Mouse (Mus musculus): ENCODE data around the gene Sv2a.
"Not testable (repeated sequence)": the region's sequence is repeated elsewhere in the genome, so short reads cannot be mapped to it uniquely, and the experiment has no call there.

Sv2a gene

DNA sequence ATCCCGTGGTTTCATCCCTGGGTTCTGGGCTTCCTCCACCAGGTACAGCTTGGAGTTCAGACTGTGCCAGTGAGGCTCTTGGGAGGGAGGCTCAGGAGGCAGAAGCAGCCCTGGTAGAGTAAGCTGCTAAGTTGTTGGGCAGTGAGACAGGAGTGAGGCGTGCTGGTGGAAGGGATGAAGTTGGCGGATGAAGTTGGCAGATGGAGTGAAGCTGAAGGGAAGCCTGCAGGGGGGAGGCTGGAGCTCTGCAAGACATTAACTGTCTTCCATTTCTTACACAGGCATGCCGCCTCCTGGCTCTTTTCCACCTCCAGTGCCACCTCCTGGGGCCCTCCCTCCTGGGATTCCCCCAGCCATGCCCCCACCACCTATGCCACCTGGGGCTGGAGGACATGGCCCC is 6.9 kb upstream of the Sv2a start:
- not testable (repeated sequence) for DNase-seq (ENCODE audit: low read depth, low spot score)

DNA sequence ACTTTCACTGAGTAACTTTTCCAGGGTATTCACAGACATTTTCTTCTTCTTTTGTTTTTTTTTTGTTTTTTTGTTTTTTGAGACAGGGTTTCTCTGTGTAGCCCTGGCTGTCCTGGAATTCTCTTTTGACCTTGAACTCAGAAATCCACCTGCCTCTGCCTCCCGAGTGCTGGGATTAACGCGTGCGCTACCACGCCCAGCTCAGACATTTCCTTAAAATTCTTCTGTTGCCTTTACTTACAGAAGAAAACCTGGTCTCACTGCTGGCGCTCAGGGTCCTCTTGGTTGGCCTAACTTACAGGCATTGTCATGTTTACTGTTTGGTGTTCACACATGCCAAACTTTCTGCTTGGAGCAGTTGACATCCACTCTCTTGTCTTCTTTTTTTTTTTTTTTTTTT is 5.7 kb upstream of the Sv2a start:
- peak; percentile 90 for DNase-seq (ENCODE audit: low read depth, low spot score)

- DNase-seq (ENCODE audit: low read depth, low spot score): no peak
Observed at GRCm38 (mm10) chr3:96178427-96178826, 2.5 kb upstream of the Sv2a start.

DNA sequence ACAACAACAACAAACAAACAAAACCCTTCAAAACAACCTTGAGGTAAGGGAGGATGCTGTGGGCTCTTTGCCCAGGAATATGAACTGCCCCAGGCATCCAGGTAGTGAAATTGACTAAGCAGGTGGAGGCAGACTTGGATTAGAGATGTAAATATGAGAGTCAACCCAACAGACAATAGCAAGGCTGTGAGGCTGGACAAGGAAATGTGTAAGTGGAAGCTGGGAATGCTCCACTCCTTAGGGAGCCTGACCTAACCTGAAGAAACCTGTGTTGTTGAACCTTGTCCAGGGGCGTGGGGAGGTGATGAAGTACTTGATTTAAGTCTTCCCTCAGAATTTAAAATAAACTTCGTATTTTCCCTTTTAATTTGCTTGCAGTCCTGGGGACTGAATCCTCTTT is 2.0 kb upstream of the Sv2a start:
- DNase-seq (ENCODE audit: low read depth, low spot score): no peak

DNA sequence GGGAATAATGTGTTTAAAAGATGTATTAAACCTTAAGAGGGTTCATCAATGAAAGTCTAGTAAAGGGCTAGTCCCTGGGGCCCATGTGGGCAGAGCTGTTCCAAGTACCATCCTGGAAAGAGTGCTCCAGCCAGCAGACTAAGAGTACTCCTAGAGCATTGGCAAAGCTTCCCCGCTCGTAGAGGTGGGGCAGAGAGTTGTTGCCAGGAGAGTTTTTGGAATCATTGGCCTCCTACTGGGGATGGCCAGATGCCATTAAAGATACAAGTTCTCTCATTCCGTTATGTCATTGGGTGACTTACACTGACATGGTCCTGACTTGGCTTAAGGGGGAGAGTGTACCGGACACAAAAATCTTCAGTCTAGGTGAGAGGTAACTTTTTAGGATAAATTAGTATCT is 1.4 kb upstream of the Sv2a start:
- DNase-seq (ENCODE audit: low read depth, low spot score): no peak

GRCm38 (mm10) chr3:96181510-96182381 is 795 bp downstream of the Sv2a start:
- no peak for DNase-seq (ENCODE audit: low read depth, low spot score)

- DNase-seq (ENCODE audit: low read depth, low spot score): no peak
Observed at GRCm38 (mm10) chr3:96182382-96182776, 1.4 kb downstream of the Sv2a start.

- no peak for DNase-seq (ENCODE audit: low read depth, low spot score)
Observed at GRCm38 (mm10) chr3:96192977-96193376, 12.0 kb downstream of the Sv2a start.

GRCm38 (mm10) chr3:96194966-96195365 is 14.0 kb downstream of the Sv2a start:
- no peak for DNase-seq (ENCODE audit: low read depth, low spot score)

DNA sequence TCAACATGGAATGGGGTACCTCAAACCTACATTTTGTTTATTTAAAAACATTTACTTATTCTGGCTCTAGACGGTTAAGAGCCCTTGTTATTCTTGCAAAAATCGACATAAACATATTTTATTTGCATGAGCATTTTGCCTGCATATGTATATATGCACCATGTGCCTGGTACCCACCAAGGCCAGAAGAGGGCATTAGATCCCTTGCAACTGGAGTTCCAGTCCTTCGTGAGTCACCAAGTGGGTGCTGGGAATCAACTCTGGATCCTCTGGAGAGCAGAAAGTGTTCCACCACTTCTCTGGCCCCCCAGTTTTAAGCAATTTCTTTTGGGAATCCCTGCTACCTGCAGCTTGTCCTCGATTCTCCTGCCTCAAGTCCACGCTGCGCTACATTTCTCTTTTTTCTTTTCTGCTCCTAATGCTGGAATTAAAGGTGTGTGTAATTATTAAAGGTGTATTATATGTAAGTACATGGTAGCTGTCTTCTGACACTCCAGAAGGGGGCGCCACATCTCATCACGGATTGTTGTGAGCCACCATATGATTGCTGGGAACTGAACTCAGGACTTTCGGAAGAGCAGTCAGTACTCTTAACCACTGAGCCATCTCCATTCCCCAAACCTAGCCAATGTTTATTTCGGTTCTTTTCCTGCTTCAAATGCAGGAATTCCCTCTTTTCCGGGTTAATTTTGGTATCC is 14.8 kb downstream of the Sv2a start:
- DNase-seq (ENCODE audit: low read depth, low spot score): no peak

- peak; percentile 44 for DNase-seq (ENCODE audit: low read depth, low spot score)
Observed at GRCm38 (mm10) chr3:96196437-96197128, 15.6 kb downstream of the Sv2a start.

GRCm38 (mm10) chr3:96197129-96197749 is 16.3 kb downstream of the Sv2a start:
- DNase-seq (ENCODE audit: low read depth, low spot score): peak; percentile 94

- peak; percentile 72 for DNase-seq (ENCODE audit: low read depth, low spot score)
Observed at GRCm38 (mm10) chr3:96198181-96198580, 17.2 kb downstream of the Sv2a start.

GRCm38 (mm10) chr3:96198601-96199251 is 17.8 kb downstream of the Sv2a start:
- DNase-seq (ENCODE audit: low read depth, low spot score): not testable (repeated sequence)

DNA sequence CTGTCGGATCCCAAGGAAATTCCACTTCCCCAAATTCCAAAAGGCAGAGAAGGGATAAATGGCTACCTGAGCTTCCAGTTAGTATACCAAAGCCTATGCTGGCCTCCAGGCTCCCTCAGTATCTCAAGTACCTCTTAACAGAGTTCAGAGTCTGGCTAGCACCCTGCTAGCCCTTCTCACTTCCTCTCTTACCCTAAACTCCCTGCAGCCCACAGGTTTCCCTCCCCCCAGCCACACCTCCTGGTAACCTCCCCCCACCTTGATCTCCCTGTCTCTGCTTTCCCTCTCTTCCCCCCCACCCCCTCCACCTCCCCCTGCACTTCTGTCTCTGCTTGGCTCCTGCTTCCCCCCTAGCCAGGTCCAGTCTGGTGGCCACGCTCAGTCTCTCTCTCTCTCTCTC is 18.8 kb downstream of the Sv2a start:
- no peak for DNase-seq (ENCODE audit: low read depth, low spot score)

DNA sequence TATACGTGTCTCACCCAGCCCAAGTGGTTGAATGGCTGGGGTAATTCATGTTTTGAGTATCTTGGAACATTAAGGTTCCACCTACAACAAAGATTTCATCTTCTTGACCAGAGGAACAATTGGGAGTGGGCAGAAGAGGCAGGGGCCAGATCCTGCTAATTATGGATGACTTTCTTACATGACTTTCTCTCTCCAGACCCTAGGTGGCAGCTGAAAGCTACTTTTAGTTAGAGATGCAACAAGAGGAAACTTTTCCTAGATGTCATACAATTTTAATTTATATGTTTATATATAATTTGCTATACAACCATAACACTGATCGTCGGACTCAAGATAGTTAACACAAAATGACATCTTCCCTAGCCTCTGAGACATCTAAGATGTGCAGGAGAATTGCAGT is 26.9 kb downstream of the Sv2a start:
- no peak for DNase-seq (ENCODE audit: low read depth, low spot score)

GRCm38 (mm10) chr3:96209242-96209641 is 28.3 kb downstream of the Sv2a start:
- peak; percentile 43 for DNase-seq (ENCODE audit: low read depth, low spot score)

DNA sequence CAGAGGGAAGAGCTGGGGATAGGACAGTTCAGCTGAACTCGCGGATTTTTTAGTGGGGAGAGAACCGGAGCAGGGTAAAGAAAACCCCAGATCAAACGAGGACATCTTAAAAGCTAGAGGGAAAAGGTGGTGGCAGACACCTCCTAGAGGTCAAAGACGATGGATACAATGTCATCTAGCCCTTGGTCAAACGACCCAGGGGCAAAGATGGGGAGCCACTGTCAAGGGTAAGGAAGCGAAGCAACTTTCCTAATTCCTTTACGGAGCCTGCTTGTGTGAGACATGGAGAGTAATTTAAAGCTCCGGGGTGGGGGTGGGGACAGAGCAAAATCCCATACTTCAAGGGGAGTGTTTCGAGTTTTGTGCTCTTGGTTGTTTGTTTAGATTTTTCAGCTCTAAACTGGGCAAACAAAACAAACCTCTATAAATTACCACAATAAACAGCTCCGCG is 38.3 kb downstream of the Sv2a start:
- DNase-seq (ENCODE audit: low read depth, low spot score): peak; percentile 65

GRCm38 (mm10) chr3:96219661-96220130 is 38.7 kb downstream of the Sv2a start, which contains the start of the genes Bola1 and Hist2h2ab:
Bola1 (minus strand) TSS chr3:96219709.
Hist2h2ab (plus strand) TSS chr3:96219865.
- DNase-seq (ENCODE audit: low read depth, low spot score): peak; percentile 94

DNA sequence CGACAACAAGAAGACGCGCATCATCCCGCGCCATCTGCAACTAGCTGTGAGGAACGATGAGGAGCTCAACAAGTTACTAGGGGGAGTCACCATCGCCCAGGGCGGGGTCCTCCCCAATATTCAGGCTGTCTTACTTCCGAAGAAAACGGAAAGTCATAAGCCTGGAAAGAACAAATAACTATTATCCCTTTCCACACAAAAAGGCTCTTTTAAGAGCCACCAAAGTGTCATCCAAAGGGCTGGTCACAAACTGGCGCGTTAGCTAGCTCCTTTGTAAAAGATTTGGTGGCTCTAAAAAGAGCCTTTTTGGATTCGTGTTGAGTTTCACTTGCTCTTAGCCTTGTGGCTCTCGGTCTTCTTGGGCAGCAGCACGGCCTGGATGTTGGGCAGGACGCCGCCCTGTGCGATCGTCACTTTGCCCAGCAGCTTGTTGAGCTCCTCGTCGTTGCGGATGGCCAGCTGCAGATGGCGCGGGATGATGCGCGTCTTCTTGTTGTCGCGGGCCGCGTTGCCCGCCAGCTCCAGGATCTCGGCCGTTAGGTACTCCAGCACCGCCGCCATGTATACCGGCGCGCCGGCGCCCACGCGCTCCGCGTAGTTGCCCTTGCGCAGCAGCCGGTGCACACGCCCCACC is 39.3 kb downstream of the Sv2a start:
- peak; percentile 80 for DNase-seq (ENCODE audit: low read depth, low spot score)
